Mouse (Mus musculus) midbrain, postnatal 0 days (tissue): Measurements from ENCODE around the gene Als2cr12. TPM values are rescaled to one million over a fixed set of nuclear protein-coding genes. Genes with fewer than 3 reads are reported as not detected.

ENCODE experiments used
- ATAC-seq: fragments of 200-750 bp; cut with Nextera tagmentation; 2 replicates; pipeline ENCODE4 v1.8.0; 2017; ENCODE audit warnings: moderate number of reproducible peaks, mild to moderate bottlenecking, moderate TSS enrichment, moderate library complexity; ENCODE audit not compliant: low FRiP score
- DNase-seq: peaks from one replicate; pipeline ENCODE4 v3.0.0-alpha.2; 2015; ENCODE audit warnings: low spot score
- H3K27ac ChIP-seq: fragments of 300-500 bp; sonication (generic); 2 replicates; pipeline ENCODE4 v1.5.1; 2014; ENCODE audit warnings: low read depth, mild to moderate bottlenecking, low read length, mixed read lengths
- H3K27me3 ChIP-seq: fragments of 300-500 bp; sonication (generic); 2 replicates; pipeline ENCODE4 v1.6.1; 2014; ENCODE audit warnings: low read length, control low read depth, mixed read lengths; ENCODE audit not compliant: insufficient read depth
- H3K36me3 ChIP-seq: fragments of 300-500 bp; sonication (generic); 2 replicates; pipeline ENCODE4 v1.6.1; 2014; ENCODE audit warnings: low read length, control low read depth, mixed read lengths; ENCODE audit not compliant: insufficient read depth
- H3K4me1 ChIP-seq: fragments of 300-500 bp; sonication (generic); 2 replicates; pipeline ENCODE4 v1.6.1; 2014; ENCODE audit warnings: mild to moderate bottlenecking, control low read depth, antibody characterized with exemption, low read length, mixed read lengths; ENCODE audit not compliant: insufficient read depth
- H3K4me2 ChIP-seq: fragments of 300-500 bp; sonication (generic); 2 replicates; pipeline ENCODE4 v1.6.1; 2014; ENCODE audit warnings: low read depth, mild to moderate bottlenecking, low read length, mixed read lengths; ENCODE audit not compliant: poor library complexity, severe bottlenecking
- H3K4me3 ChIP-seq: fragments of 300-500 bp; sonication (generic); 2 replicates; pipeline ENCODE4 v1.5.1; 2014; ENCODE audit warnings: low read depth, mild to moderate bottlenecking, low read length, moderate library complexity
- H3K9ac ChIP-seq: fragments of 300-500 bp; sonication (generic); replicated peaks from 2 replicates; pipeline ENCODE4 v1.6.1; 2014; ENCODE audit warnings: mild to moderate bottlenecking, low read length, moderate library complexity, mixed read lengths; ENCODE audit not compliant: poor library complexity, severe bottlenecking
- H3K9me3 ChIP-seq: fragments of 300-500 bp; sonication (generic); 2 replicates; pipeline ENCODE4 v1.6.1; 2016; ENCODE audit warnings: low read length, control low read depth
- CTCF ChIP-seq: IDR thresholded peaks from 2 replicates; pipeline ENCODE4 v1.5.1; 2016; ENCODE audit warnings: antibody characterized with exemption, mild to moderate bottlenecking
- WGBS: fragments of 180-500 bp; shearing (Covaris S2); extraction: QIAGEN DNeasy Blood & Tissue Kit; methylation state at CpG from one replicate; pipeline ENCODE4 v1.1.7; 2014; 5-methylcytosine and 5-hydroxymethylcytosine counted together
- polyA plus RNA-seq: library from polyadenylated mRNA; unstranded; fragments of >200 nt; fragmentation: Nextera tagmentation; extraction: Ambion mirVana; gene quantifications from 2 replicates; pipeline ENCODE4 v1.2.1, GENCODE M21; 2015
- total RNA-seq: library from RNA; depleted of rRNA; stranded (reverse); fragments of >200 nt; gene quantifications from 2 replicates; pipeline ENCODE4 v1.2.3, GENCODE M21; 2014

The Als2cr12 gene
- total and polyA plus RNA-seq, 2 experiments from 2014 or later: not detected

- no peak for TF ChIP-seq CTCF
- DNase-seq (no peak), ATAC-seq (no peak)
- 97% methylated on average over 1 of the region's 1 CpGs for WGBS
- H3K9ac ChIP-seq: no peak overlapping the region
- H3K4me3 ChIP-seq: no peak overlapping the region
- no peaks in the 10 kb centered on the region for H3K9me3 ChIP-seq
- no peaks in the 10 kb centered on the region for H3K36me3 ChIP-seq
- no peak overlapping the region for H3K4me2 ChIP-seq
- H3K4me1 ChIP-seq: no peaks in the 10 kb centered on the region
- H3K27ac ChIP-seq: no peak overlapping the region
- no peaks in the 10 kb centered on the region for H3K27me3 ChIP-seq
Measured at GRCm38 (mm10) chr1:58727019-58727746, 31.4 kb upstream of the Als2cr12 start.

- Histone ChIP-seq H3K9ac (no peak overlapping the region), H3K27me3 (no peaks in the 10 kb centered on the region), H3K27ac (no peak overlapping the region), H3K4me3 (no peak overlapping the region), H3K9me3 (no peaks in the 10 kb centered on the region), H3K4me2 (no peak overlapping the region), H3K36me3 (no peaks in the 10 kb centered on the region), H3K4me1 (no peaks in the 10 kb centered on the region)
- no peak for TF ChIP-seq CTCF
- no peak for ATAC-seq
- DNase-seq: no peak
- 94% methylated on average over 5 of the region's 5 CpGs for WGBS
Measured at GRCm38 (mm10) chr1:58725767-58726166, 30.0 kb upstream of the Als2cr12 start.

- TF ChIP-seq CTCF: no peak
- H3K9me3 ChIP-seq: no peaks in the 10 kb centered on the region
- no peak overlapping the region for H3K4me2 ChIP-seq
- no peak for ATAC-seq
- DNase-seq: no peak
- H3K27ac ChIP-seq: no peak overlapping the region
- H3K4me3 ChIP-seq: no peak overlapping the region
- no peaks in the 10 kb centered on the region for H3K36me3 ChIP-seq
- H3K27me3 ChIP-seq: no peaks in the 10 kb centered on the region
- no peak overlapping the region for H3K9ac ChIP-seq
- no peaks in the 10 kb centered on the region for H3K4me1 ChIP-seq
Measured at GRCm38 (mm10) chr1:58725095-58725494, 29.3 kb upstream of the Als2cr12 start.

GRCm38 (mm10) chr1:58724533-58724932 lies 28.7 kb upstream of the Als2cr12 start:
- Histone ChIP-seq H3K4me3 (no peak overlapping the region), H3K9me3 (no peaks in the 10 kb centered on the region), H3K27me3 (no peaks in the 10 kb centered on the region), H3K4me1 (no peaks in the 10 kb centered on the region), H3K4me2 (no peak overlapping the region), H3K27ac (no peak overlapping the region), H3K9ac (no peak overlapping the region), H3K36me3 (no peaks in the 10 kb centered on the region)
- no peak for TF ChIP-seq CTCF
- ATAC-seq: no peak
- no peak for DNase-seq
- 53% methylated on average over 8 of the region's 9 CpGs for WGBS

- Histone ChIP-seq H3K36me3 (no peaks in the 10 kb centered on the region), H3K4me1 (no peaks in the 10 kb centered on the region), H3K27me3 (no peaks in the 10 kb centered on the region), H3K9me3 (no peaks in the 10 kb centered on the region), H3K4me3 (no peak overlapping the region), H3K9ac (no peak overlapping the region), H3K27ac (no peak overlapping the region), H3K4me2 (no peak overlapping the region)
- TF ChIP-seq CTCF: no peak
- ATAC-seq (no peak), DNase-seq (no peak)
- 66% methylated on average over 7 of the region's 7 CpGs for WGBS
Measured at GRCm38 (mm10) chr1:58723809-58724405, 28.1 kb upstream of the Als2cr12 start.

GRCm38 (mm10) chr1:58723062-58723808 lies 27.4 kb upstream of the Als2cr12 start:
- Histone ChIP-seq H3K27ac (no peak overlapping the region), H3K36me3 (no peaks in the 10 kb centered on the region), H3K27me3 (no peaks in the 10 kb centered on the region), H3K9ac (no peak overlapping the region), H3K4me2 (no peak overlapping the region), H3K4me3 (no peak overlapping the region), H3K9me3 (no peaks in the 10 kb centered on the region), H3K4me1 (no peaks in the 10 kb centered on the region)
- no peak for ATAC-seq
- no peak for DNase-seq
- WGBS: 65% methylated on average over 7 of the region's 7 CpGs
- no peak for TF ChIP-seq CTCF
